Comparison of ENCODE assay signal across 8 mouse cellular contexts in the genomic region with DNA sequence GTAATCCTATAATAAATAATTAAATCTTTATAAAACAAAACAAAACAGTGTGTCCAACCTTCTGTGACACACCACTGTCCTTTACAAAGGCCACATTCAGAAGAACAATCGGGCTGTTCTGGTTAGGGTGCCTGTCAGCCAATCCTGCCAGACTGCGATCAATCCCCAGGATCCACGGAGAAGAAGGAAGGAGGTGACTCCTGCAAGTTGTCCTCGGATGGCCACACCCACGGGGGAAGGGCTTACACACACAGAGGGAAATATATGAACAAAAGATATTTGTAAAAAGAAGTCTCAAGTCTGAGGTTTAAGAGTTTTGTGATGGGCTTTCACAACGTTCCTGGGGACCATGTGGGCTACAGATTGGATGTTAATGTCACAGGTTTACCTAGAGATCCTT. TPM values are rescaled to one million over a fixed set of nuclear protein-coding genes. Genes with fewer than 3 reads are reported as not detected.
DNase-seq lines count a peak whose midpoint lies in the region; ATAC-seq and TF ChIP-seq lines count a peak whose summit lies in the region.

A gene (plus strand): TSS at position 253 of the 400 bp plus-strand sequence.

- no peak for TF ChIP-seq CTCF in layer of hippocampus, adult 2 months (conservative IDR thresholded peaks at IDR 0.05)
- TF ChIP-seq CTCF in brain, embryonic 14.5 days (IDR thresholded peaks at IDR 0.05; ENCODE audit: borderline replicate concordance, extremely low read depth, insufficient read depth, insufficient read length) = no peak

- H3K9me3 ChIP-seq in hindbrain, embryonic 13.5 days = no peaks in the 10 kb centered on the region
- no peaks in the 10 kb centered on the region for H3K9me3 ChIP-seq in liver, embryonic 13.5 days (replicated peaks)

- peak within 1 kb of the TSS; percentile 92 for H3K27ac ChIP-seq in layer of hippocampus, adult 2 months
- H3K27ac ChIP-seq in hindbrain, embryonic 13.5 days = no peak within 1 kb of the TSS
- peak within 1 kb of the TSS; percentile 68 for H3K27ac ChIP-seq in liver, embryonic 13.5 days

- 71% methylated on average over 6 of the region's 6 CpGs for WGBS in hindbrain, embryonic 13.5 days
- 52% methylated on average over 6 of the region's 6 CpGs for WGBS in liver, embryonic 13.5 days (ENCODE audit: insufficient replicate concordance)

- peak within 1 kb of the TSS; percentile 89 for H3K4me3 ChIP-seq in layer of hippocampus, adult 2 months
- peak within 1 kb of the TSS; percentile 75 for H3K4me3 ChIP-seq in hindbrain, embryonic 13.5 days
- peak within 1 kb of the TSS; percentile 72 for H3K4me3 ChIP-seq in liver, embryonic 13.5 days (replicated peaks)

- no peak for TF ChIP-seq POLR2A in brain, embryonic 14.5 days (IDR thresholded peaks at IDR 0.05; ENCODE audit: borderline replicate concordance, extremely low read depth, insufficient read depth, insufficient read length, poor library complexity, severe bottlenecking)

- no peaks in the 10 kb centered on the region for H3K36me3 ChIP-seq in hindbrain, embryonic 13.5 days
- H3K36me3 ChIP-seq in liver, embryonic 13.5 days = no peaks in the 10 kb centered on the region

- no peaks in the 10 kb centered on the region for H3K27me3 ChIP-seq in hindbrain, embryonic 13.5 days
- no peaks in the 10 kb centered on the region for H3K27me3 ChIP-seq in liver, embryonic 13.5 days

- H3K9ac ChIP-seq in hindbrain, embryonic 13.5 days = peak within 1 kb of the TSS; percentile 86
- peak within 1 kb of the TSS; percentile 72 for H3K9ac ChIP-seq in liver, embryonic 13.5 days

- peak within 1 kb of the TSS; percentile 86 for H3K4me2 ChIP-seq in hindbrain, embryonic 13.5 days
- H3K4me2 ChIP-seq in liver, embryonic 13.5 days = peak within 1 kb of the TSS; percentile 94

- H3K4me1 ChIP-seq in hindbrain, embryonic 13.5 days (replicated peaks) = peaks cover 9% of the 10 kb centered on the region; the same call in 1 of the 2 replicates
- H3K4me1 ChIP-seq in liver, embryonic 13.5 days (replicated peaks) = peaks cover 20% of the 10 kb centered on the region

- ATAC-seq in hindbrain, embryonic 13.5 days (ENCODE audit: low FRiP score) = no peak
- 0 out of 2 replicates have a peak, but pooled peaks have one; percentile 32 for ATAC-seq in liver, embryonic 13.5 days (ENCODE audit: low read depth)
- ATAC-seq in cerebellum, adult (ENCODE audit: insufficient number of reproducible peaks, low FRiP score, low TSS enrichment) = no peak

- DNase-seq in layer of hippocampus, adult 2 months (ENCODE audit: low spot score in 2 of 2) = no peak
- no peak for DNase-seq in layer of hippocampus, adult 9-10 months (ENCODE audit: low spot score)
- no peak for DNase-seq in brain, embryonic 14.5 days (ENCODE audit: low read depth)
- no peak for DNase-seq in liver, embryonic 13.5 days
- DNase-seq in urinary bladder, adult 18-20 months (ENCODE audit: low spot score in 2 of 2) = no peak
- no peak for DNase-seq in cerebellum, postnatal 36 days

RNA-seq across cellular contexts. Expression of the gene that starts here (rescaled TPM):
- total RNA-seq in layer of hippocampus, adult 2 months (2021) = 10 to 100 TPM; 35.9 to 38.4 TPM
- polyA plus RNA-seq in brain, embryonic 14.5 days (2012; rRNA removed) = 9.0 and 10.6 TPM in 2 replicates
- polyA plus RNA-seq in hindbrain, embryonic 13.5 days (2015; fragmentation: Nextera tagmentation; extraction: Ambion mirVana) = 11.9 and 14.6 TPM in 2 replicates
- polyA plus RNA-seq in liver, embryonic 13.5 days (2015; fragmentation: Nextera tagmentation; extraction: Ambion mirVana) = 3.0 and 4.1 TPM in 2 replicates
